Mouse (Mus musculus): ENCODE results near the gene Nckap1. TPM values are rescaled to one million over a fixed set of nuclear protein-coding genes. Genes with fewer than 3 reads are reported as not detected.

The Nckap1 gene
- polyA plus RNA-seq, 1 experiment from 2014 or later, result 9.0 TPM

- no peak for ATAC-seq (ENCODE audit: low read depth)
These were observed 21.6 kb upstream of the Nckap1 start for GRCm38 (mm10) chr2:80602756-80603155.

GRCm38 (mm10) chr2:80600611-80601010, 19.4 kb upstream of the Nckap1 start:
- no peak overlapping the region for H3K27ac ChIP-seq (ENCODE audit: low read length)
- H3K4me2 ChIP-seq (ENCODE audit: low read depth, low read length), result no peak overlapping the region
- H3K4me3 ChIP-seq (ENCODE audit: low read depth, low read length), result no peak overlapping the region
- H3K9me3 ChIP-seq (replicated peaks; ENCODE audit: control insufficient read depth, low read length), result no peaks in the 10 kb centered on the region
- H3K4me1 ChIP-seq (ENCODE audit: control insufficient read depth, low read depth, low read length), result no peaks in the 10 kb centered on the region
- no peaks in the 10 kb centered on the region for H3K27me3 ChIP-seq (ENCODE audit: control insufficient read depth, insufficient read depth, low read depth, low read length)
- no peaks in the 10 kb centered on the region for H3K36me3 ChIP-seq (ENCODE audit: control insufficient read depth, insufficient read depth)
- no peak overlapping the region for H3K9ac ChIP-seq (ENCODE audit: low read depth, low read length)
- ATAC-seq (ENCODE audit: low read depth), result no peak

More at GRCm38 (mm10) chr2:80602756-80603155, 21.6 kb upstream of the Nckap1 start:
- Histone ChIP-seq H3K4me1 (ENCODE audit: control insufficient read depth, low read depth, low read length) (no peaks in the 10 kb centered on the region), H3K4me2 (ENCODE audit: low read depth, low read length) (no peak overlapping the region), H3K9me3 (replicated peaks; ENCODE audit: control insufficient read depth, low read length) (no peaks in the 10 kb centered on the region), H3K9ac (ENCODE audit: low read depth, low read length) (no peak overlapping the region), H3K4me3 (ENCODE audit: low read depth, low read length) (no peak overlapping the region), H3K36me3 (ENCODE audit: control insufficient read depth, insufficient read depth) (no peaks in the 10 kb centered on the region), H3K27ac (ENCODE audit: low read length) (no peak overlapping the region), H3K27me3 (ENCODE audit: control insufficient read depth, insufficient read depth, low read depth, low read length) (no peaks in the 10 kb centered on the region)
- WGBS (ENCODE audit: insufficient replicate concordance), result 78% methylated on average over 13 of the region's 13 CpGs

GRCm38 (mm10) chr2:80599850-80600249, 18.7 kb upstream of the Nckap1 start:
- H3K36me3 ChIP-seq (ENCODE audit: control insufficient read depth, insufficient read depth), result no peaks in the 10 kb centered on the region
- WGBS (ENCODE audit: insufficient replicate concordance), result 68% methylated on average over 3 of the region's 3 CpGs
- H3K27me3 ChIP-seq (ENCODE audit: control insufficient read depth, insufficient read depth, low read depth, low read length), result no peaks in the 10 kb centered on the region
- H3K9me3 ChIP-seq (replicated peaks; ENCODE audit: control insufficient read depth, low read length), result no peaks in the 10 kb centered on the region
- ATAC-seq (ENCODE audit: low read depth), result no peak
- no peak overlapping the region for H3K4me2 ChIP-seq (ENCODE audit: low read depth, low read length)
- H3K9ac ChIP-seq (ENCODE audit: low read depth, low read length), result no peak overlapping the region
- H3K4me1 ChIP-seq (ENCODE audit: control insufficient read depth, low read depth, low read length), result no peaks in the 10 kb centered on the region
- H3K27ac ChIP-seq (ENCODE audit: low read length), result no peak overlapping the region
- H3K4me3 ChIP-seq (ENCODE audit: low read depth, low read length), result no peak overlapping the region

- Histone ChIP-seq H3K9me3 (replicated peaks; ENCODE audit: control insufficient read depth, low read length) (no peaks in the 10 kb centered on the region), H3K27me3 (ENCODE audit: control insufficient read depth, insufficient read depth, low read depth, low read length) (no peaks in the 10 kb centered on the region), H3K4me1 (ENCODE audit: control insufficient read depth, low read depth, low read length) (no peaks in the 10 kb centered on the region), H3K27ac (ENCODE audit: low read length) (no peak overlapping the region), H3K36me3 (ENCODE audit: control insufficient read depth, insufficient read depth) (no peaks in the 10 kb centered on the region), H3K9ac (ENCODE audit: low read depth, low read length) (no peak overlapping the region), H3K4me3 (ENCODE audit: low read depth, low read length) (no peak overlapping the region), H3K4me2 (ENCODE audit: low read depth, low read length) (no peak overlapping the region)
- 54% methylated on average over 5 of the region's 5 CpGs for WGBS (ENCODE audit: insufficient replicate concordance)
- no peak for ATAC-seq (ENCODE audit: low read depth)
These were observed 15.8 kb upstream of the Nckap1 start for GRCm38 (mm10) chr2:80596960-80597359.

GRCm38 (mm10) chr2:80594215-80594918, 13.2 kb upstream of the Nckap1 start:
- Histone ChIP-seq H3K27ac (ENCODE audit: low read length) (no peak overlapping the region), H3K9ac (ENCODE audit: low read depth, low read length) (no peak overlapping the region), H3K4me3 (ENCODE audit: low read depth, low read length) (no peak overlapping the region), H3K36me3 (ENCODE audit: control insufficient read depth, insufficient read depth) (no peaks in the 10 kb centered on the region), H3K27me3 (ENCODE audit: control insufficient read depth, insufficient read depth, low read depth, low read length) (no peaks in the 10 kb centered on the region), H3K4me1 (ENCODE audit: control insufficient read depth, low read depth, low read length) (no peaks in the 10 kb centered on the region), H3K4me2 (ENCODE audit: low read depth, low read length) (no peak overlapping the region), H3K9me3 (replicated peaks; ENCODE audit: control insufficient read depth, low read length) (no peaks in the 10 kb centered on the region)
- ATAC-seq (ENCODE audit: low read depth), result no peak
- 54% methylated on average over 4 of the region's 4 CpGs for WGBS (ENCODE audit: insufficient replicate concordance)

GRCm38 (mm10) chr2:80582356-80582755, 1.2 kb upstream of the Nckap1 start:
- WGBS (ENCODE audit: insufficient replicate concordance), result 83% methylated on average over 3 of the region's 3 CpGs
- Histone ChIP-seq H3K27ac (ENCODE audit: low read length) (no peak overlapping the region), H3K4me1 (ENCODE audit: control insufficient read depth, low read depth, low read length) (peaks cover 7% of the 10 kb centered on the region), H3K4me2 (ENCODE audit: low read depth, low read length) (no peak overlapping the region), H3K9me3 (replicated peaks; ENCODE audit: control insufficient read depth, low read length) (no peaks in the 10 kb centered on the region), H3K27me3 (ENCODE audit: control insufficient read depth, insufficient read depth, low read depth, low read length) (peaks cover 4% of the 10 kb centered on the region), H3K4me3 (ENCODE audit: low read depth, low read length) (no peak overlapping the region), H3K36me3 (ENCODE audit: control insufficient read depth, insufficient read depth) (no peaks in the 10 kb centered on the region), H3K9ac (ENCODE audit: low read depth, low read length) (no peak overlapping the region)
- no peak for ATAC-seq (ENCODE audit: low read depth)

- Histone ChIP-seq H3K4me3 (ENCODE audit: low read depth, low read length) (peak overlapping the region; percentile 71), H3K9me3 (replicated peaks; ENCODE audit: control insufficient read depth, low read length) (no peaks in the 10 kb centered on the region), H3K4me2 (ENCODE audit: low read depth, low read length) (peak overlapping the region; percentile 87), H3K36me3 (ENCODE audit: control insufficient read depth, insufficient read depth) (no peaks in the 10 kb centered on the region), H3K4me1 (ENCODE audit: control insufficient read depth, low read depth, low read length) (peaks cover 7% of the 10 kb centered on the region), H3K27ac (ENCODE audit: low read length) (peak overlapping the region; percentile 91), H3K9ac (ENCODE audit: low read depth, low read length) (peak overlapping the region; percentile 91), H3K27me3 (ENCODE audit: control insufficient read depth, insufficient read depth, low read depth, low read length) (peaks cover 6% of the 10 kb centered on the region)
- peak; percentile 66 for ATAC-seq (ENCODE audit: low read depth)
- under 1% methylated on average over 59 of the region's 65 CpGs for WGBS (ENCODE audit: insufficient replicate concordance)
These were observed 744 bp downstream of the Nckap1 start for GRCm38 (mm10) chr2:80580311-80580961.

- Histone ChIP-seq H3K4me1 (ENCODE audit: control insufficient read depth, low read depth, low read length) (peaks cover 7% of the 10 kb centered on the region), H3K9me3 (replicated peaks; ENCODE audit: control insufficient read depth, low read length) (no peaks in the 10 kb centered on the region), H3K27ac (ENCODE audit: low read length) (no peak overlapping the region), H3K9ac (ENCODE audit: low read depth, low read length) (peak overlapping the region; percentile 2; the same call in 1 of the 2 replicates), H3K4me3 (ENCODE audit: low read depth, low read length) (0 out of 2 replicates have a peak overlapping the region, but pooled peaks have one; percentile 7), H3K36me3 (ENCODE audit: control insufficient read depth, insufficient read depth) (no peaks in the 10 kb centered on the region), H3K4me2 (ENCODE audit: low read depth, low read length) (peak overlapping the region; percentile 48), H3K27me3 (ENCODE audit: control insufficient read depth, insufficient read depth, low read depth, low read length) (peaks cover 6% of the 10 kb centered on the region)
- WGBS (ENCODE audit: insufficient replicate concordance), result 14% methylated on average over 6 of the region's 6 CpGs
- ATAC-seq (ENCODE audit: low read depth), result no peak
These were observed 1.8 kb downstream of the Nckap1 start for GRCm38 (mm10) chr2:80579253-80579891.

GRCm38 (mm10) chr2:80577286-80577685, 3.9 kb downstream of the Nckap1 start:
- Histone ChIP-seq H3K27me3 (ENCODE audit: control insufficient read depth, insufficient read depth, low read depth, low read length) (peaks cover 6% of the 10 kb centered on the region), H3K4me1 (ENCODE audit: control insufficient read depth, low read depth, low read length) (peaks cover 7% of the 10 kb centered on the region), H3K9me3 (replicated peaks; ENCODE audit: control insufficient read depth, low read length) (no peaks in the 10 kb centered on the region), H3K4me3 (ENCODE audit: low read depth, low read length) (no peak overlapping the region), H3K36me3 (ENCODE audit: control insufficient read depth, insufficient read depth) (no peaks in the 10 kb centered on the region), H3K27ac (ENCODE audit: low read length) (no peak overlapping the region), H3K4me2 (ENCODE audit: low read depth, low read length) (no peak overlapping the region), H3K9ac (ENCODE audit: low read depth, low read length) (no peak overlapping the region)
- WGBS (ENCODE audit: insufficient replicate concordance), result 82% methylated on average over 1 of the region's 1 CpGs
- no peak for ATAC-seq (ENCODE audit: low read depth)
